Mouse (Mus musculus): Measurements from ENCODE around the gene Abca17.

The Abca17 gene

DNA sequence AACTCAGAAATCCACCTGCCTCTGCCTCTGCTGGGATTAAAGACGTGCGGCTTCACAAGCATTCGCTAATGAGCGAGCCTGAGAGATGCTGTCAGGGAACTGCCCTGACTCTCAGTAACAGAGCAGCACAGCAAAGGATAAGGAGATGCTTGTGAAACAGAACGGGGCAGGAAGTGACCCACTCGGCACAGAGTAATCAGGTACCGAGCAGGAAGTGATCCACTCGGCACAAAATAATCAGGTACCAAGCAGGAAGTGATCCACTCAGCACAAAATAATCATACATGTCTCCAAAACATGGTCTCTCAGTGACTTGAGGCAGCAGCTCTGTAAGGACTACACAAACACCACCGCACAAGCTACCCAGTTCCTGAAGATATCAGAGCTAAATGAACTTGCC is 62.4 kb downstream of the Abca17 start:
- no peaks in the 10 kb centered on the region for H3K36me3 ChIP-seq (ENCODE audit: control insufficient read depth, insufficient read depth, low read length, poor library complexity, severe bottlenecking)
- DNase-seq (ENCODE audit: low read depth, low spot score), result no peak

DNA sequence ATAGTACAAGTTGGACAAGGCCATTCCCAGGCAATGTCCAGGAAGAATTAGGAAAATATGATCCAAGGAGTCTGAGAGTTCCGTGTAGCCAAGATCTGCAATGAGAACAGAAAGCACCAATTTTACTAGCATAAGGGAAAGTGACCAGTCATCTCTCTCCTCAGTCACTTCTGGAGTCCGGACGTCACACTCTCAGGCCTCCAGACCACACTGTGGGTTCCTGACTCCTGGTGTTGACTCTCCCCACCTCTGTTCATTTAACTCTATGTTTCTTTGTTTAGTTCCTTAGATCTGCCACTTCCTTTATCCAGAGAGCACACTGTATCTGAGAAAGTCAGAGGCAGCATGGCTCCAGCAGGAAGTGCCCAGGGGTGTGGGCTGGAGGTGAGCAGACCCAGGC is 65.2 kb downstream of the Abca17 start:
- no peak for DNase-seq (ENCODE audit: low read depth, low spot score)
- no peaks in the 10 kb centered on the region for H3K36me3 ChIP-seq (ENCODE audit: control insufficient read depth, insufficient read depth, low read length, poor library complexity, severe bottlenecking)
- no peaks in the 10 kb centered on the region for H3K27me3 ChIP-seq (ENCODE audit: control insufficient read depth, insufficient read depth, low read length, poor library complexity, severe bottlenecking)

More for the DNA sequence above, 62.4 kb downstream of the Abca17 start:
- no peaks in the 10 kb centered on the region for H3K27me3 ChIP-seq (ENCODE audit: control insufficient read depth, insufficient read depth, low read length, poor library complexity, severe bottlenecking)

DNA sequence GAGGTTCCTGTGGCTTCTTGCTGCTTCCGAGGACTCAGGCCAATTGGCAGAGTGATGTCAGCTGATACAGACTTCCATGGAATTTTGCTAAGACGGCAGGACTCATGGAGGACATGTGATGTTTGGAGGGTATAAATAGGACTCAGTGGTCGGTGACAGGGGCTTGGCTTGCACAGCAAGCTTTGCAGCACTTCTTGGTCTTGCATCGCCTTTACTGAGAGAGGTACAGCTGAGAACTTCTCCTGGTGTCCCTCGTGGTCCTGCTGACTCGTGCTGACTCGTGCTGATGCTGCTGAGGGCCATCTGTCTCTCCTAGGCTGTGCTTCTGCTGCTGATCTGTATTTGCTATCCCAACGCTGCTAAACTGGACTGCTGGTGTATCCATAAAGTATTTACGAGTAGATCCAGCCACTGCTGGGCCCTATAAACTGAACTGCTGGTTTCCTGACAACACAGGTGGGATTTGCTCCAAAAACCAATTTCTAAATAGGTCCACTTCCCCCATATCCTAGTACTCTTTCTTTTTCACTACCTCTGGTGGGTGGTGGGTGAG is 67.5 kb downstream of the Abca17 start:
- H3K27me3 ChIP-seq (ENCODE audit: control insufficient read depth, insufficient read depth, low read length, poor library complexity, severe bottlenecking), result no peaks in the 10 kb centered on the region
- no peak for DNase-seq (ENCODE audit: low read depth, low spot score)
- H3K36me3 ChIP-seq (ENCODE audit: control insufficient read depth, insufficient read depth, low read length, poor library complexity, severe bottlenecking), result no peaks in the 10 kb centered on the region

DNA sequence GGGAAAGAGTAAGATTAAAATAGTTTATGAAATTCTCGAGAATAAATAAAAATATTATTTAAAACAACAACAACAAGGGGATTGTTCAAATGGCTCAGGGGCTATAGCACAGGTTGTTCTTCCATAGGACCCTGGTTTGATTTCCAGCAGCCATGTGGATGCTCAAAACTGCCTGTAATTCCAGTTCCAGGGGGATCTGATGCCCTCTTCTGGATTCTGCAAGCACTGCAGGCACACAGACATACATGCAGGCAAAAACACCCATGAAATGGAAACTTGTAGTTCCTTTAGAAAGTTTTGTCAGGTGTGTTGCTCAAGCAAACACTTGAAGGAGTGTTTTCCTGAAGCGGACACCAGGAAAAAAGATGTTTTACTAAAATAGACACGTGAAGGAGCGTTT is 68.2 kb downstream of the Abca17 start:
- no peaks in the 10 kb centered on the region for H3K27me3 ChIP-seq (ENCODE audit: control insufficient read depth, insufficient read depth, low read length, poor library complexity, severe bottlenecking)
- no peaks in the 10 kb centered on the region for H3K36me3 ChIP-seq (ENCODE audit: control insufficient read depth, insufficient read depth, low read length, poor library complexity, severe bottlenecking)
- DNase-seq (ENCODE audit: low read depth, low spot score), result peak; percentile 48

DNA sequence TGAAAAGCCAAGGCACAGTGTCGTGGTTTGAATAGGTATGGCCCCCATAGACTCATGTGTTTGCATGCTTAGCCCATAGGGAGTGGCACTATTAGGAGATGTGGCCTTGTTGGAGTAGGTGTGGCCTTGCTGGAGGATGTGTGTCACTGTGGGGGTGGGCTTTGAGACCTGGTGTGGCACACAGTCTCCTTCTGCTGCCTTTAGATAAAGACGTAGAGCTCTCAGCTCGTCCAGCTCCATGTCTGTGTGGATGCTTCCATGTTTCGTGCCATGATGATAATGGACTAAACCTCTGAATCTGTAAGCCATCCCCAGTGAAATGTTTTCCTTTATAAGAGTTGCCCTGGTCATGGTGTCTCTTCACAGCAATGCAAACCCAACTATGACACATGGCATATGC is 71.0 kb downstream of the Abca17 start:
- Histone ChIP-seq H3K27me3 (ENCODE audit: control insufficient read depth, insufficient read depth, low read length, poor library complexity, severe bottlenecking) (no peaks in the 10 kb centered on the region), H3K36me3 (ENCODE audit: control insufficient read depth, insufficient read depth, low read length, poor library complexity, severe bottlenecking) (no peaks in the 10 kb centered on the region)
- no peak for DNase-seq (ENCODE audit: low read depth, low spot score)

DNA sequence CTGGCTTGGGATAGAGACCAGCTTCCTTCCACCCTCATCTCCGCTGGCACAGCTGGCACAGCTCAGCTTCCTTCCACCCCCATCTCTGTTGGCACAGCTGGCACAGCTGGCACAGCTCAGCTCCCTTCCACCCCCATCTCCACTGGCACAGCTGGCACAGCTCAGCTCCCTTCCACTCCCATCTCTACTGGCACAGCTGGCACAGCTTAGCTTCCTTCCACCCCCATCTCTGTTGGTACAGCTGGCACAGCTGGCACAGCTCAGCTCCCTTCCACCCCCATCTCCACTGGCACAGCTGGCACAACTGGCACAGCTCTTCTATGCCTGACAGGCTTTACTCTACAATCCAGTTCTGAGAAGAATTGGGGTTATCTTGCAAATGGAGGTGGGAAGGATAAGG is 83.7 kb downstream of the Abca17 start:
- Histone ChIP-seq H3K36me3 (ENCODE audit: control insufficient read depth, insufficient read depth, low read length, poor library complexity, severe bottlenecking) (no peaks in the 10 kb centered on the region), H3K27me3 (ENCODE audit: control insufficient read depth, insufficient read depth, low read length, poor library complexity, severe bottlenecking) (no peaks in the 10 kb centered on the region)
- no peak for DNase-seq (ENCODE audit: low read depth, low spot score)

DNA sequence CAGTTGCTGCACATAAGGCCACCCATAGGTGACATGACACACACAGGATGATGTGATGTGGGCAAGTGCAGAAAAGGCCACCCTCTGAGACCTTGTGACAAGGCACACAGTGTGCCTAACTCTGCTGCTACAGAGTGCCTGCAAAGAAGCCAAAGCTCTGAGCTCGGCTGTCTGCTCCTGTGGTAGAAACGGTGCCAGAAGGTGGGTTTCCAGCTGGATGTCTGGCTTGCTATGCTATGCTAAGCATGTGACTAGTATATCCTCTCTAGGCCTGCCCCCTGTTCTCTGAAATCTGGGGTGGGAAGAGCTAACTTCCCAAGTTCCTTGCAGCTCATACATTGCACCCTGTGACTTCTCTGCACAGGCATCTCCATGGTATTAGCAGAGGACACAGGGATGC is 86.1 kb downstream of the Abca17 start:
- H3K36me3 ChIP-seq (ENCODE audit: control insufficient read depth, insufficient read depth, low read length, poor library complexity, severe bottlenecking), result no peaks in the 10 kb centered on the region
- DNase-seq (ENCODE audit: low read depth, low spot score), result no peak
- no peaks in the 10 kb centered on the region for H3K27me3 ChIP-seq (ENCODE audit: control insufficient read depth, insufficient read depth, low read length, poor library complexity, severe bottlenecking)

DNA sequence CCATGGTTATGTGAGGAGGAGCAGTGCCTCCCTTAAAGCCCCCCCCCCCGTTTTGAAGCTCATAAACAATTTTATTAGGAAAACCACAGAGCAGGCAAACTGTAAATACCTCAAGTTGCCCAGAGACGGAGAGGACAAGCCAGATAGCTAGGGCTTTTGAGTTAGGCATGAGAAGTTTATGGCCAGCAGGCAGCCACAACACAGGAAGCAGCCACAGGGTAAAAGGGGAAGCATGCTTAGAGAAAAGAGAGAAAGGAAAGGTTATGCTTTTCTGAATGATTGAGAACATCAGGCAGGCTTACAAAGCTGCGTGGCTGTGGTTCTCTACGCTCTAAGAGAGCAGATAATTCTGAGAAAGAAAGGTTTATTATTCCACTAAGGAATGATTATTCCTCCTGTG is 90.4 kb downstream of the Abca17 start:
- Histone ChIP-seq H3K36me3 (ENCODE audit: control insufficient read depth, insufficient read depth, low read length, poor library complexity, severe bottlenecking) (no peaks in the 10 kb centered on the region), H3K27me3 (ENCODE audit: control insufficient read depth, insufficient read depth, low read length, poor library complexity, severe bottlenecking) (no peaks in the 10 kb centered on the region)
- peak; percentile 50 for DNase-seq (ENCODE audit: low read depth, low spot score)

DNA sequence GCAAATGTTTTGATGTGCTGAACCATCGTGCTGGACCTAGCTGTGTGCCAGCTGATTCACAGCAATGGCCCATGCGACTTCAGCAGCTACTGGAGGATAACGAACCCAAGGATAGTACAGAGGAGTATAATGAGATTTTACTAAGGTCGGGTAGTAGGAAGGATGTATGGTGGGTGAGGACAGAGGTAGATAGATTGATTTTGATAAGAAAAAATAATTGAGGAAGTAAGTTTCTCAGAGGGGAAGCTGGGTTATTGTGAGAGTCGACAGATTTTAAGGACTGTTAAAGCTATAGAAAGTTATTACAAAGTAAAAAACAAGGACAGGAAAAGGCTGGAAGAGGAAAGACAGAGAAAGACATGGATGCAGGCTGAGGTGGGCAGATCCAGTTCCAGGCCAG is 91.2 kb downstream of the Abca17 start:
- no peaks in the 10 kb centered on the region for H3K27me3 ChIP-seq (ENCODE audit: control insufficient read depth, insufficient read depth, low read length, poor library complexity, severe bottlenecking)
- peak; percentile 22 for DNase-seq (ENCODE audit: low read depth, low spot score)
- no peaks in the 10 kb centered on the region for H3K36me3 ChIP-seq (ENCODE audit: control insufficient read depth, insufficient read depth, low read length, poor library complexity, severe bottlenecking)

DNA sequence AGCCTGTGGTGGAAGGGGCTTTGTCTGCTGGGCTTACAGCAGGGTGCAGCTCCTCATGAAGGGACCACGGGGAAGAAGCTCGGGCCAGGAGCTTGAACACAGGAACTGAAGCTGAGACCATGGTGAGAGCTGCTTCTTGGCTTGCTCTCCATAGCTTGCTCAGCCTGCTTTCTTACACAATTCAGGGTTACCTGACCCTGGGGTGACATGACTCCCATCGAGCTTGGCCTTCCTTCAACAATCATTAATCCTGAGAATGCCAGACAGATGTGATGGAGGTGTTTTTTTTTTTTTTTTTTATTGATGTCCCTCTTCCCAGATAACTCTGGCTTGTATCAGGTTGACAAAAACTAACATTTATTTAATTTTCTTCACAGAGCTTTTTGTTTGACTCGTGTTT is 91.9 kb downstream of the Abca17 start:
- Histone ChIP-seq H3K36me3 (ENCODE audit: control insufficient read depth, insufficient read depth, low read length, poor library complexity, severe bottlenecking) (no peaks in the 10 kb centered on the region), H3K27me3 (ENCODE audit: control insufficient read depth, insufficient read depth, low read length, poor library complexity, severe bottlenecking) (no peaks in the 10 kb centered on the region)
- no peak for DNase-seq (ENCODE audit: low read depth, low spot score)

DNA sequence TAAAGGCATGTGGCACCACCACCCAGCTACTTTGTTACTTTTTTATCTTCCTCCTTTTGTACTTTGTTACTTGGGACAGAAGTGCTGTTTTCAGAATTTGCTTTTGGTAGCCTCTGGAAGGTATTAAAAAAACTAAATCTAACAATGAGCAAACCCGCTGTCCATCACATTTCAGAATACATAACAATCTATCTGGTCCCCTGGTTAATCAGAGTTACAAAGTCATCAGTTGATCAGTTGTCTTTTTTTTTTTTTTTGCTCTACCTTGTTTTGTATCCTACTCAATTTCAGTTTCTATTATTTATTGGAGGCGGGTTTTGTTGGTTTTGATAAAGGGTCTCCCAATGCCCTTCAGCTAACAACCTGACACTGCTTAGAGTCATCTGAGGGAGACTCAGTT is 98.5 kb downstream of the Abca17 start:
- H3K27me3 ChIP-seq (ENCODE audit: control insufficient read depth, insufficient read depth, low read length, poor library complexity, severe bottlenecking), result no peaks in the 10 kb centered on the region
- DNase-seq (ENCODE audit: low read depth, low spot score), result no peak
- H3K36me3 ChIP-seq (ENCODE audit: control insufficient read depth, insufficient read depth, low read length, poor library complexity, severe bottlenecking), result no peaks in the 10 kb centered on the region

DNA sequence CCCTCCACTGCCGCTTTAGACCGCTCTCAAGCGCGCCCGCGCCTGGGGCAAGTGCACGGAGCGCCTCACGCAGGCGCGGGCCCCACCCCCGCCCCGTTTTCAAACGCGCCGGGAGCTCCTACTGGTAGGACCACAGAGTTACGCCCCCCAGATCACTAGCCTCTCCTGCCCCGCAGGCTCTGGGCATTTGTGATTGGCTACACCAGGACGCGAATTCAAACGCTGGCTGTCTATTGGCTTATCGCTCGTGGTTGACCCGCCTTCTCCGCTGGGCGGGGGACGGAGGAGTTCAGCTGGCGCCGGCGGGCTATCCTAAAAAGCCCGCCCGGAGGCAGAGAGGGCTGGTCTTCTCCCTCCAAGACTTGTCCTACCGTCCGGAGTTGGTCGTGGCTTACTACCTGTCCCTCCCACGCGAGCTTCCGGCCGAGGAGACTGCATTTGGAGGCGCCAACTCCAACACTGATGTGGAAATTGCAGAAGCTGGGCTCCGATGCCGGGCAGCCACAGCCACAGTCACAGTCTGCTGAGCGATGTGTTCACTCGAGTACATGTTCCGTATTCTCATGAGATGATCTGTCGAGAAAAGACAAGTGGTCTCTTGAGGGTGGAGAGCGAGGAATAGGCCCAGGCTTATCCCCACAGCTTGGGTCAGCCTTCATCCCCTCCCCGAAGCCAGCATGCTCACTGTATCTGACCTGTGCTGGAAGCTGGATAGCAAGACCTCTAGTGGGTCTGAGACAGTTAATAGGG is 99.4 kb downstream of the Abca17 start, which contains the start of gene Ccnf:
Ccnf (minus strand) TSS at position 165 of the 750 bp plus-strand sequence.
- no peaks in the 10 kb centered on the region for H3K27me3 ChIP-seq (ENCODE audit: control insufficient read depth, insufficient read depth, low read length, poor library complexity, severe bottlenecking)
- H3K36me3 ChIP-seq (ENCODE audit: control insufficient read depth, insufficient read depth, low read length, poor library complexity, severe bottlenecking), result no peaks in the 10 kb centered on the region
- DNase-seq (ENCODE audit: low read depth, low spot score), result peak; percentile 98

DNA sequence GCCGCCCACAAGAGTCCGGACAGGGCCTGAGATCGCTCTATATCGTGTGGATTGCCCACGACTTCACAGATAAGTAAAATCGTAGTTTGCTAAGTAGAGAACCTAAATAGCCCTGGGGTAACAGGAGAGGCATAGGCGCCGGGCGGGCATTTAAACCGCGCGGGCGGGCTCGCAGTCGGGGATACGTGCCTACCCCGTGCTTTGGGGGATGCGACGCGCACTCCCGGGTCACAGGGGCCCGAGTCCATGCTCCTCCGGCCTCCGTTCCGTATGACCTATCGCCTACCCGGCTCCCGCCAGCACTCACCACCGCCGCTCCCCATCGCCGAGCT is 99.9 kb downstream of the Abca17 start:
- Histone ChIP-seq H3K27me3 (ENCODE audit: control insufficient read depth, insufficient read depth, low read length, poor library complexity, severe bottlenecking) (no peaks in the 10 kb centered on the region), H3K36me3 (ENCODE audit: control insufficient read depth, insufficient read depth, low read length, poor library complexity, severe bottlenecking) (no peaks in the 10 kb centered on the region)
- DNase-seq (ENCODE audit: low read depth, low spot score), result no peak

DNA sequence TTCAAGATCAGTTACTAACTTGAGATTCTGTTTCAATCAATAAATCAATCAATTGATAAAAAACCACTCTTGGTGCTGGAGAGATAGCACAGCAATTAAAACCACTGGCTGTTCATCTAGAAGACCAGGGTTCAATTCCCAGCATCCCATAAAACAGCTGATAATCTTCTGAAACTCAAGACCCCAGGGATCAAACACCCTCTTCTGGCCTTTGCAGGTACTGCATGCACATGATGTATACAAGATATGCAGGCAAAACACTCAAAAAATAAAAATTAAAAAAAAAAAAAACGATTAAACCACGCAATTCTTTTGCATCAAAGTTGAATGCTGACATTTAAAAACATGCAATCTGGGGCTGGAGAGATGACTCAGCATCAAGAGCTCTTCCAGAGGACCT is 102.2 kb downstream of the Abca17 start:
- H3K27me3 ChIP-seq (ENCODE audit: control insufficient read depth, insufficient read depth, low read length, poor library complexity, severe bottlenecking), result no peaks in the 10 kb centered on the region
- no peaks in the 10 kb centered on the region for H3K36me3 ChIP-seq (ENCODE audit: control insufficient read depth, insufficient read depth, low read length, poor library complexity, severe bottlenecking)
- DNase-seq (ENCODE audit: low read depth, low spot score), result peak; percentile 38

DNA sequence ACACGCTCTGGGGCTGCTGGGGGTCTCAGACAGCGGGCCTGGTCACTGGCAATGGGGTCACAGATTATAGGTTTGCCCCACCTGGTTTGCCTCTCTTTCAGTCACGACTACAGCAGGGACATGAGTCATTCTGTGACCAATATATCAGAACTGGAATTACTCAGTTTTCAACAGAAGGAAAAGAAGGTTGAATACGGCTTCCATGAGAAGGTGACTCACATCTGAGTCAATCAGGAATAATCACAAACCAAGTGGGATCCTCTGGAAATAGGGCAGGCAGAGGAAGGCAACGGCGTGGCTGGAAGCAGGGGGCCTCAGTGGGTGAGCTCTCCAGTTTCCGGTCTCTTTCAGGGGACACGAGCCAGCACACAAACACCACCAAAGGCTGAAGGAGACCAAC is 106.8 kb downstream of the Abca17 start:
- Histone ChIP-seq H3K36me3 (ENCODE audit: control insufficient read depth, insufficient read depth, low read length, poor library complexity, severe bottlenecking) (0 out of 2 replicates have a peak, but pooled peaks cover 3% of the 10 kb centered on the region), H3K27me3 (ENCODE audit: control insufficient read depth, insufficient read depth, low read length, poor library complexity, severe bottlenecking) (no peaks in the 10 kb centered on the region)
- DNase-seq (ENCODE audit: low read depth, low spot score), result no peak
